Mouse (Mus musculus) retina, embryonic 14.5 days (tissue): Measurements from ENCODE around the gene Tph1.

Source experiments
- DNase-seq: peaks from one replicate; pipeline ENCODE4 v3.0.0-alpha.2; 2015; ENCODE audit warnings: low spot score

The Tph1 gene

DNA sequence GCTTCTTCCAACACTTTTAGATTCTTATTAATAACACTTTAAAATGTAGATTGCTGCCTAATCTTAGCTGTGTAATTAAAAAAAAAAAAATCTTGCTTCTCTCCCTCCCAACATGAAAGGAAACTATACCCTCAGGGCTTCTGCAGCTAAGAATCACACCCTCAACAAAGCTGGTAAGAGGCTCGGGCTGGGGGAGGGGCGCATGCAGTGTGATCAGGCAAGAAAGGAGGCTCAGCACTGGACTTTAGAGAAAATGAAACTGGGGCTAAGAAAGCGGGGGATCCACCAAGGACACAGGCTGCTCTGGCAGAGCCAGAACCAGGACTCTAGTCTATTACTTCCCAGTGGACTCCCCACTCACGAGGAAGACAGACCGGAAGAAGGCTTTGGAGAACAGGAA is 71.2 kb downstream of the Tph1 start:
- no peak for DNase-seq

GRCm38 (mm10) chr7:46597006-46597405 is 75.3 kb downstream of the Tph1 start:
- no peak for DNase-seq
